Mouse (Mus musculus) ES-E14 (cell line): ENCODE measurements at regions not wholly inside any gene's neighbourhood (a gene's known extent, or its start where the extent isn't known, plus 50 kb on each side); places are given as distances from the start of the nearest gene placed in this dataset.

Experiments used
- MAFK ChIP-seq: IDR thresholded peaks from 2 replicates; pipeline ENCODE4 v1.6.1; 2014; ENCODE audit warnings: mild to moderate bottlenecking, low read depth, low read length, inconsistent platforms; ENCODE audit not compliant: insufficient read depth
- ZNF384 ChIP-seq: IDR thresholded peaks from 2 replicates; pipeline ENCODE4 v1.6.1; 2012; ENCODE audit warnings: low read depth, low read length, inconsistent platforms

- no peak for TF ChIP-seq MAFK
- no peak for TF ChIP-seq ZNF384
Observed at GRCm38 (mm10) chr7:133479679-133480078, 122.3 kb downstream of the Tex36 start.
